Mouse (Mus musculus) central nervous system, embryonic 18 days (tissue): ENCODE results near the gene Ddx46. TPM values are rescaled to one million over a fixed set of nuclear protein-coding genes. Genes with fewer than 3 reads are reported as not detected.

Source experiments
- polyA plus RNA-seq: library from polyadenylated mRNA; depleted of rRNA; stranded (reverse); fragments of >200 nt; gene quantifications from 2 replicates; pipeline ENCODE4 v1.2.3, GENCODE M21; 2012; rRNA removed

The Ddx46 gene
- polyA plus RNA-seq: 50.6 and 54.7 TPM in 2 replicates

GRCm38 (mm10) chr13:55634639-55635127, at the start of gene Ddx46:
TSS of gene Ddx46 (plus strand) at chr13:55635027.

GRCm38 (mm10) chr13:55599566-55600540, 35.0 kb upstream of the Ddx46 start, which contains the start of gene B4galt7:
TSS of gene B4galt7 (plus strand) at chr13:55599896.

DNA sequence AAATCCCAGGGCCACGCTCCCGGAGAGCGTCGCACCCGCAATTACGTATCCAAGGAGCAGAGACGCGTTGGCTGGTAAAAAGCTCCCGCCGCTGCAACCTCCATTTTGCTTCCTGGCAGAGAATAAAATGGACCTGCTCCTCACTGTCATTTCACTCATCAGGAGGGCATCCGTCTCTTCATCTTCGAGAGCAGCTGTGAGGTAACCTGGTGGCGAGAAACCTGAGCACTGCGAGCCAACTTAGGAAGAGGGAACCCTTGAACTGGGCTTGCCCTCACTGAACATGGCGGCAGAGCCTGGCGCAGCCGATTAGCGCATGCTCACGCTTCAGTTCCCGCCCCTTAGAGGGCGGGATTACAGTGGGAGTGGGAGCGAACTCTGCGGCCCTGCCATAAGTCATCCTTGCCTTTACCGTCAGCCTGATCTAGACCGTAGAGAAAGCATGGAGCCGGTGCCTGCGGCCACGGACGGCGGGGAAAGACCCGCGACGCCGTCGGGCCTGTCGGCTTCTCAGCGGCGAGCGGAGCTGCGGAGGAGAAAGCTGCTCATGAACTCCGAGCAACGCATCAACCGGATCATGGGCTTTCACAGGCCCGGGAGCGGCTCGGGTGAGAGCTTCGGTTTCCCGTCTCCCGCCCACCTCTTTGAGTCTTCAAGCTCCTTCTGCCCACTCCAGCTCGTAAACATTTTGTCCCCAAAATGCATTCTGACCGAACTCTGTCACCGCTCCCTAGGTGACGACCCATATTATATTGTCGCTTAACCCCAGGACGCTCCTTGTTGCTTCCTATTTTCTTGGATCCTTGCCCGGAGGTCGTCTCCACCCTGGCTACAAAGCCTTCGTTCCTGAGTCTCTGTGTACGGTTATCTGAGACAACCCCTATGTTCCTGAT, 11.9 kb upstream of the Ddx46 start, which contains the start of gene Caml:
Caml (plus strand) TSS at position 357 of the 893 bp plus-strand sequence.

GRCm38 (mm10) chr13:55692535-55693242, 57.9 kb downstream of the Ddx46 start, which contains the start of gene B230219D22Rik:
TSS of gene B230219D22Rik (plus strand) at chr13:55693124.

GRCm38 (mm10) chr13:55714501-55715166, 79.8 kb downstream of the Ddx46 start, which contains the start of gene Txndc15:
TSS of gene Txndc15 (plus strand) at chr13:55714650.

DNA sequence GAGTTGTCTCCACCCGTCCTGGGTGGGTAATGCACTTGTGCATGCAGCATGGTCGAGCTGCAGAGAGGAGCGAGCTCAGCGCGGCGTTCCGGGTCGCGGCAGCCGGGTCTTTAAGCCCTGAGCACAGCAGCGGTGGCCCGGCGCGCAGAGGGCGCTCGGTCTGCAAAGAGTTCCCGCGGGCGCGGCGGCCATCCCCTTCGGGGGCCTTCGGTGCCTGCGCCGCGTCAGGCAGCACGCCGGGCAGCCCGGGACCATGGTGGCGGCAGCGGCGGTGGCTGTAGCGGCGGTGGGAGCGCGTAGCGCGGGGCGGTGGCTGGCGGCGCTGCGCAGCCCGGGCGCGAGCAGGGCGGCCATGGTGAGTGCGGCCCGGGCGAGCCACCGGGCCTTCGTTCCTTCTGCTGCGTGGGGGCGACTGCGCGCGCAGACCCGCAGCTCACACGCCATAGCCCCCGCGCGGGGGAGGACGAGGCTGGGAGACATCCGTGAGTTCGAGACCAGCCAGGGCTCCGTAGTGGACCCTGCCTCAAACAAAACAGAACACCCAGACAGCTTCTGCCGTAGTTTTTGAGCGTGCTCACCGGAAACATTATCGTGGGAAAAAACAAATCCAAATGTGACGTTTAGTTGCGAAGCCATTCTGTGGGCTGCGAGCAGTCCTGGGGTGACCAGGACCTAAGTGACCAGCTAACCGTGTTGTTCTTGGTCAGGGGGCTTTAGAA, 92.5 kb downstream of the Ddx46 start, which contains the start of gene Pcbd2:
Pcbd2 (plus strand) TSS at position 249 of the 719 bp plus-strand sequence.

Other genes starting within 250 kb of the Ddx46 start
- 0.13 TPM in 1 of 2 replicates, not detected in the other for gene Slc34a1, start 236.8 kb upstream of the Ddx46 start, polyA plus RNA-seq
- gene Pfn3, start 219.8 kb upstream of the Ddx46 start, polyA plus RNA-seq: 1.2 and 1.4 TPM in 2 replicates
- gene F12, start 208.2 kb upstream of the Ddx46 start, polyA plus RNA-seq: 0.14 and 0.16 TPM in 2 replicates
- gene Grk6, start 190.0 kb upstream of the Ddx46 start, polyA plus RNA-seq: 75.3 and 78.3 TPM in 2 replicates
- 67.4 and 83.4 TPM in 2 replicates for gene Prr7, start 170.8 kb upstream of the Ddx46 start, polyA plus RNA-seq
- gene Dbn1, start 146.9 kb upstream of the Ddx46 start, polyA plus RNA-seq: 586 and 690 TPM in 2 replicates
- gene Pdlim7, start 121.4 kb upstream of the Ddx46 start, polyA plus RNA-seq: 105 and 118 TPM in 2 replicates
- 13.9 and 15.9 TPM in 2 replicates for gene Dok3, start 105.7 kb upstream of the Ddx46 start, polyA plus RNA-seq
- 90.3 and 94.8 TPM in 2 replicates for gene Ddx41, start 98.4 kb upstream of the Ddx46 start, polyA plus RNA-seq
- gene Fam193b, start 63.9 kb upstream of the Ddx46 start, polyA plus RNA-seq: 137 and 144 TPM in 2 replicates
- gene Tmed9, start 61.3 kb upstream of the Ddx46 start, polyA plus RNA-seq: 133 and 139 TPM in 2 replicates
- gene B4galt7, start 35.1 kb upstream of the Ddx46 start, polyA plus RNA-seq: 48.9 and 49.4 TPM in 2 replicates
- gene Caml, start 12.0 kb upstream of the Ddx46 start, polyA plus RNA-seq: 89.9 and 91.4 TPM in 2 replicates
- 96.6 and 98.4 TPM in 2 replicates for gene B230219D22Rik, start 58.1 kb downstream of the Ddx46 start, polyA plus RNA-seq
- gene Txndc15, start 79.6 kb downstream of the Ddx46 start, polyA plus RNA-seq: 76.5 and 82.5 TPM in 2 replicates
- 24.4 and 27.6 TPM in 2 replicates for gene Pcbd2, start 92.3 kb downstream of the Ddx46 start, polyA plus RNA-seq
- gene Catsper3, start 149.5 kb downstream of the Ddx46 start, polyA plus RNA-seq: 0.17 and 0.25 TPM in 2 replicates
- gene Pitx1, start 201.2 kb downstream of the Ddx46 start, polyA plus RNA-seq: 0.52 and 0.63 TPM in 2 replicates